Mouse (Mus musculus) heart, embryonic 15.5 days (tissue): ENCODE data around the gene Zfp451. TPM values are rescaled to one million over a fixed set of nuclear protein-coding genes. Genes with fewer than 3 reads are reported as not detected.
"Not testable (repeated sequence)": the region's sequence is repeated elsewhere in the genome, so short reads cannot be mapped to it uniquely, and the experiment has no call there.

Source experiments
- ATAC-seq: fragments of 200-750 bp; cut with Nextera tagmentation; replicated peaks from 2 replicates; pipeline ENCODE4 v1.8.0; 2017; ENCODE audit warnings: low read depth, moderate TSS enrichment; ENCODE audit not compliant: insufficient number of reproducible peaks, insufficient read depth, low FRiP score
- H3K27ac ChIP-seq: fragments of 300-500 bp; sonication (generic); 2 replicates; pipeline ENCODE4 v1.5.1; 2015; ENCODE audit warnings: mild to moderate bottlenecking, inconsistent platforms
- H3K27me3 ChIP-seq: fragments of 300-500 bp; sonication (generic); 2 replicates; pipeline ENCODE4 v1.6.1; 2015; ENCODE audit warnings: inconsistent platforms
- H3K36me3 ChIP-seq: fragments of 300-500 bp; sonication (generic); 2 replicates; pipeline ENCODE4 v1.6.1; 2015; ENCODE audit warnings: mild to moderate bottlenecking, inconsistent platforms
- H3K4me1 ChIP-seq: fragments of 300-500 bp; sonication (generic); replicated peaks from 2 replicates; pipeline ENCODE4 v1.6.1; 2015; ENCODE audit warnings: inconsistent platforms
- H3K4me2 ChIP-seq: fragments of 300-500 bp; sonication (generic); 2 replicates; pipeline ENCODE4 v1.6.1; 2015; ENCODE audit warnings: inconsistent platforms, mild to moderate bottlenecking, moderate library complexity
- H3K4me3 ChIP-seq: fragments of 300-500 bp; sonication (generic); 2 replicates; pipeline ENCODE4 v1.5.1; 2015; ENCODE audit warnings: mild to moderate bottlenecking, inconsistent platforms
- H3K9ac ChIP-seq: fragments of 300-500 bp; sonication (generic); 2 replicates; pipeline ENCODE4 v1.6.1; 2015; ENCODE audit warnings: mild to moderate bottlenecking, inconsistent platforms
- H3K9me3 ChIP-seq: fragments of 300-500 bp; sonication (generic); replicated peaks from 2 replicates; pipeline ENCODE4 v1.6.1; 2016; ENCODE audit warnings: inconsistent platforms
- WGBS: fragments of 180-500 bp; shearing (Covaris S2); methylation state at CpG from one replicate; pipeline ENCODE4 v1.1.7; 2015; ENCODE audit warnings: mixed read lengths; 5-methylcytosine and 5-hydroxymethylcytosine counted together
- polyA plus RNA-seq: library from polyadenylated mRNA; unstranded; fragments of >200 nt; fragmentation: Nextera tagmentation; extraction: Ambion mirVana; gene quantifications from 2 replicates; pipeline ENCODE4 v1.2.1, GENCODE M21; 2015

Gene Zfp451
- polyA plus RNA-seq, 1 experiment from 2014 or later: 11.8 TPM

DNA sequence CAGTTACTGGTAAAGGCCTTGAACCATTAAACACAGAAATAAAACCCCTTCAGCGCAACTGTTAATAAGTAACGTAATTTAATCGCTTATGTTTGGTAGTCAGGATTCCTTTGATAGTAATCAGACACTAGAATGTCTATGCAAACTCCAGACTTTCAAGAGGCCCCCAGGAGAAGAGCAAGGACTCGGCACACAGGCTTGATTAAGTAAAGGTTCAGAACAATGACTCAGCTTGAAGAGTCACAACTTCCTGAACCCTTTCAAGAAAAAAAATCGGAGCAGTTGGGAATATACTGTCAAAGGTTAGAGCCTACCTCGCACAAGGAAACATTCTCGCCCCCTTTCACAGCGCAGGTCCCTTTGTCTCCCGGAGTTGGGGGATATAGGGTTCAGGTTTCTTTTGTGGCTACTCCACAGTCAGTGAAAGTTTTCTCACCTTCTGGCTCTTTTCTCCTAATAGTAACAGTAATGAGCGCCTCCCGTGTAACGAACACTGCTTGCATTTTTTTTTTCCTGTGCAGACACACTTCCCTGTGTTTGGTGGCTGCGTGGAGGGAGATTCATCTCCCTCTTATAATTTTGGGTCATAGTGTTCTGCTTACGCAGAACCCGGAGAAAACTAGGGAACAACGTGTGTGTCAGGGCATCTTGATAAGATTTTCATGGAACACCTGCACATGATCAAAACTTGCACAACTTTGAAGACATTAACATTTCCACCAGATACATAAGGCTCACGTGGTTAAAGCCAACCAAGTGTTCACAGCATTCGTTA lies 58.0 kb downstream of the Zfp451 start:
- Histone ChIP-seq H3K4me3 (peak overlapping the region; percentile 95), H3K9me3 (no peaks in the 10 kb centered on the region), H3K9ac (peak overlapping the region; percentile 92), H3K27ac (peak overlapping the region; percentile 86), H3K36me3 (peaks cover 10% of the 10 kb centered on the region; the same call in 1 of the 2 replicates), H3K27me3 (no peaks in the 10 kb centered on the region), H3K4me2 (peak overlapping the region; percentile 92), H3K4me1 (peaks cover 19% of the 10 kb centered on the region)
- WGBS: 18% methylated on average over 18 of the region's 18 CpGs
- ATAC-seq: no peak

DNA sequence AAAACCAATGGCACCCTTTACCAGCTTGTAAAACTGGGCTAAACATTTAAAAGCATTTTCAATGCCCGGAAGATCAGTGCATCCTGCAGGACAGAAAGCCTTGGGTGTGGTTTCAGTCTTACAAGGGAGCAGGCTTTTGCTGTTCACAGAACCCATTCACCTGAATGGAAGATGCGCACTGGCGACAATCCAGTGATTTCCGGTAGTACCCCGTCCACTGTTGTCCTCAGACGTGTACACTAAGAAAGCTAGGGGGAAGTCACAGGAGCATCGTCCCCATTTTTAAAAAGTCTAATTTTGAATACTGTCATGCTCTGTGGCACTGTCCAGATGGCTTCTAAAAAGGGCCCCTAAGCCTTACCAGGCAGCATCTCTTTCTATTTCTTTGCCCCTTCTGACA lies 58.6 kb downstream of the Zfp451 start:
- H3K4me2 ChIP-seq: peak overlapping the region; percentile 92
- H3K4me1 ChIP-seq: peaks cover 24% of the 10 kb centered on the region
- H3K36me3 ChIP-seq: peaks cover 7% of the 10 kb centered on the region; the same call in 1 of the 2 replicates
- H3K9me3 ChIP-seq: no peaks in the 10 kb centered on the region
- H3K9ac ChIP-seq: no peak overlapping the region
- H3K27me3 ChIP-seq: no peaks in the 10 kb centered on the region
- H3K4me3 ChIP-seq: no peak overlapping the region
- WGBS: 68% methylated on average over 7 of the region's 7 CpGs
- no peak for ATAC-seq
- H3K27ac ChIP-seq: no peak overlapping the region

DNA sequence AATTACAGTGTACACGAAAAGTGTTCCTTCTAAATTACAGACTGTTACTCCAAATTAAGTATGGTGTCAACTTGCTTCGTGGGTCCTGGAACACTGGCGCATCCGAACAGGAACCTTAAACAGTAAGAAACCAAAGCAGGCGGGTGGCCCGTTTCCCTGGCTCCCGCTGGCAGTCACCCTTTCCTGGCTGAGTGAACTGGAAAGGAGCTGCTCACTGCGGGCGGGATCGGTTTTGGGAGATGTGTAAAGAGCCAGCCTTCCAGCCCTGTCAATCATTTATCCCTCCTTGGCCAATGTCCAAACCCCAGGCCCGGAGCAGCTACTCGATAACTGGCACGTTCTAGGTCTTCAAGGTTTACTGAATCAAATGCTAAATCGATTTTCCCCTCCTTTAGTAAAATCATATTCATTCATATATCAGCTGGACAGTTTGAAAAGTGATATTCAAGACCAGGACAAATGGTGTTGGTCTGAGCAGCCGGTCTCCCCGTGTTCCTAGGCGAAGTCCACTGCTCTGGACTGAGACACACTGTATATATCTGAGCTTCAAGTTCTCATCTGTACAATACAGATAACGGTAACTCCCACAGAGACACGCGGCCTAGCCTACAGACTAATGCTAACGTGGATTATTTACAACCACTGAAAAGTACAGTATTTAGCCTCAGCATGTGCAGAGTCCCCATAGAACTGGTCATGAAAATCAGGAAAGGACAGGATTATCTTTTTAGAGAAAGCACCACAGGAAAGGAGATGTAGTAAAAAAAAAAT lies 59.2 kb downstream of the Zfp451 start:
- H3K9ac ChIP-seq: no peak overlapping the region
- no peak for ATAC-seq
- no peaks in the 10 kb centered on the region for H3K27me3 ChIP-seq
- H3K36me3 ChIP-seq: 0 out of 2 replicates have a peak, but pooled peaks cover under 1% of the 10 kb centered on the region
- WGBS: 67% methylated on average over 21 of the region's 21 CpGs
- no peaks in the 10 kb centered on the region for H3K9me3 ChIP-seq
- H3K4me2 ChIP-seq: peak overlapping the region; percentile 21; the same call in 1 of the 2 replicates
- no peak overlapping the region for H3K4me3 ChIP-seq
- H3K27ac ChIP-seq: no peak overlapping the region
- peaks cover 24% of the 10 kb centered on the region for H3K4me1 ChIP-seq

DNA sequence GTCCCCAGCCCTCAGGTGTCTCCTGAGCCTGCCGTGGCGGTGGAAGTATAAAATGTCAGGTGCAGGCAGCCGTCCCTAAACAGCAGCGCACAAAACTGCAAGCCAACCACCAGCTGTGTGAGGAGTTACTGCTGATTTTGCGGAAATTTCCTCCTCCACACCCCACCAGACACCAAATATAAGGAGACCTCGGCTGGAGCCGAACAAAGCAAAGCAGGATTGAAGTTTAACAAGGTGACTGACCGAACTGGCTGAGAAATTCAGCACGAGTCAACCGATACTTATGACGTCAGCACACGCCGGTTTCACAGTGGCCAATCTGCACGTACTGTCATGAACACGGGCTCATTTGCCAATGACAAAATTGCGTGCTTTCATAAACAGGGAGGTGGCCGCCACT lies 60.3 kb downstream of the Zfp451 start:
- Histone ChIP-seq H3K4me1 (peaks cover 24% of the 10 kb centered on the region), H3K36me3 (no peaks in the 10 kb centered on the region), H3K27ac (no peak overlapping the region), H3K4me2 (no peak overlapping the region), H3K9me3 (no peaks in the 10 kb centered on the region), H3K27me3 (no peaks in the 10 kb centered on the region), H3K9ac (no peak overlapping the region), H3K4me3 (no peak overlapping the region)
- no peak for ATAC-seq
- WGBS: 90% methylated on average over 17 of the region's 17 CpGs

DNA sequence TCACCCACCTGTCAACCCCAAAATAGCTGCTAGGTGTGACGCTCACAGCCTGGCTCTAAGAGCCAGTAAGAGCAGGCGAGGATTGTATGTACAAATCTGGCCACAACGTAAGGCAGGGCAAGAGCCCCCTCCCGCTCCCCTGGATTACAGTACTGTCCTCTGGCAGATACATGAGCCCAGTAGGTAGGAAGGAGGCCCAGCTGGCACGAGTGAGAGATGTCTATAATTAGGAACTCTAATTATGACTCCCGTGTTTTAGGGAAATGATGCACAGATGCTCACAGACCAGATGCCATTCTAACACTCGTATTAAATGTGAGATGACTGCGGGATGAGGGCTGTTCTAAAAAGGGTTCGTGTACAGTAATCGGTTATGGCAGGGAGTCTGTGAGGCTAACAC lies 63.1 kb downstream of the Zfp451 start:
- ATAC-seq: peak; percentile 65
- H3K9me3 ChIP-seq: no peaks in the 10 kb centered on the region
- H3K36me3 ChIP-seq: peaks cover 8% of the 10 kb centered on the region; the same call in 1 of the 2 replicates
- H3K4me3 ChIP-seq: no peak overlapping the region
- no peaks in the 10 kb centered on the region for H3K27me3 ChIP-seq
- peak overlapping the region; percentile 8; the same call in 1 of the 2 replicates for H3K4me2 ChIP-seq
- peaks cover 20% of the 10 kb centered on the region for H3K4me1 ChIP-seq
- 58% methylated on average over 10 of the region's 10 CpGs for WGBS
- H3K27ac ChIP-seq: peak overlapping the region; percentile 61
- no peak overlapping the region for H3K9ac ChIP-seq

DNA sequence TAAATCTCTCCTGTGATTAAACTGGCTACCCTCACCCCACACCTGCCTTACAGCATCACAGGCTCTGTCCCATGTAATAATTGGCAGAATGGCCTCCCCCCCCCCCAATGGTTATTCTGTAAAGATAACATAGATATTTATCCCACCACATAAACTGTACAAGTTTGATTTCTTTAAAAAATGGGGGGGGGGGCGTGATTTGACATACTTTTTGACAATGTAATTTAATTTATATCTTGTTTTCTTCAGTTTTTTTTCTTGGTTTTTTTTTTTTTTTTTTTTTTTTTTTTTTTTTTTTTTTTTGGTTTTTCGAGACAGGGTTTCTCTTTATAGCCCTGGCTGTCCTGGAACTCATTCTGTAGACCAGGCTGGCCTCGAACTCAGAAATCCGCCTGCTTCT lies 64.7 kb downstream of the Zfp451 start:
- peaks cover 17% of the 10 kb centered on the region; the same call in 1 of the 2 replicates for H3K36me3 ChIP-seq
- not testable (repeated sequence) for H3K9me3 ChIP-seq, H3K27ac ChIP-seq, H3K4me3 ChIP-seq, H3K27me3 ChIP-seq, H3K4me2 ChIP-seq, H3K9ac ChIP-seq, ATAC-seq
- peaks cover 11% of the 10 kb centered on the region; the same call in 1 of the 2 replicates for H3K4me1 ChIP-seq
- 92% methylated on average over 4 of the region's 4 CpGs for WGBS

DNA sequence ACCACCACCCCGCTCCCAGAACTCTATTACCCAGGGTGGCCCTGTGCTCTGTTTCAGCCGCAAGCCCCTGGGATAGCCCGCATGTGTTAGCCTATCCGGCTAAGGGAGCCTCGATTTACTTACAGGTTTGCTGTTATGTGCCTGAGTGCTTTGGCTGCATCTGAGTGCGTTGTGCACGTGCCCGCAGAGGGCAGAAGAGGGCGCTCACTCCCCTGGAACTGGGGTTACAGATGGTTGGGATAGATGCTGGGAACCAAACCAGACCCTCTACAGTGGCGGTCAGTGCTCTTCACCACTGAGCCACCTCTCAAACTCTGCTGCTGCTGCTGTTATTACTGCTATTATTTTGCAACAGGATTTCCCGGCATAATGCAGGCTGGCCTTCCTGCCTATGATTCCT lies 65.3 kb downstream of the Zfp451 start:
- H3K4me3 ChIP-seq: no peak overlapping the region
- H3K4me2 ChIP-seq: no peak overlapping the region
- H3K9me3 ChIP-seq: no peaks in the 10 kb centered on the region
- no peaks in the 10 kb centered on the region for H3K27me3 ChIP-seq
- H3K9ac ChIP-seq: no peak overlapping the region
- H3K36me3 ChIP-seq: peaks cover 17% of the 10 kb centered on the region; the same call in 1 of the 2 replicates
- no peak overlapping the region for H3K27ac ChIP-seq
- 95% methylated on average over 11 of the region's 11 CpGs for WGBS
- peaks cover 11% of the 10 kb centered on the region; the same call in 1 of the 2 replicates for H3K4me1 ChIP-seq
- no peak for ATAC-seq

DNA sequence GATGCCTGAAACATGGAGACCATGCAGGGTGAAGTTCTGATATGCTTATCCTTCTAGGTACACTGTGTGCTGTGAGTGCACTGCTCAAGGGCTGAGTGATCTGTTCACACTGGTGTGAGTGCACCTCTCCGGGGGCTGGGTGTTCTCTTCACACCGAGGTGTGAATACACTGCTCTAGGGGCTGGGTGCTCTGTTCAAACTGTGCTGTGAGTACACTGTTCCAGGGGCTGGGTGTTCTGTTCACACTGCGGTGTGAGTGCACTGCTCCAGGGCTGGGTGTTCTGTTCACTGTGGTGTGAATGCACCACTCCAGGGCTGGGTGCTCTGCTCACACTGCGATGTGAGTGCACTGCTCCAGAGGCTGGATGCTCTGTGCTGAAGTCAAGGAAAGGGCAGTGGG lies 68.5 kb downstream of the Zfp451 start:
- Histone ChIP-seq H3K4me3 (no peak overlapping the region), H3K4me1 (0 out of 2 replicates have a peak, but pooled peaks cover 6% of the 10 kb centered on the region), H3K27me3 (no peaks in the 10 kb centered on the region), H3K27ac (no peak overlapping the region), H3K9ac (no peak overlapping the region), H3K9me3 (no peaks in the 10 kb centered on the region), H3K36me3 (peaks cover 22% of the 10 kb centered on the region; the same call in 1 of the 2 replicates), H3K4me2 (no peak overlapping the region)
- no peak for ATAC-seq
- WGBS: 93% methylated on average over 4 of the region's 4 CpGs

DNA sequence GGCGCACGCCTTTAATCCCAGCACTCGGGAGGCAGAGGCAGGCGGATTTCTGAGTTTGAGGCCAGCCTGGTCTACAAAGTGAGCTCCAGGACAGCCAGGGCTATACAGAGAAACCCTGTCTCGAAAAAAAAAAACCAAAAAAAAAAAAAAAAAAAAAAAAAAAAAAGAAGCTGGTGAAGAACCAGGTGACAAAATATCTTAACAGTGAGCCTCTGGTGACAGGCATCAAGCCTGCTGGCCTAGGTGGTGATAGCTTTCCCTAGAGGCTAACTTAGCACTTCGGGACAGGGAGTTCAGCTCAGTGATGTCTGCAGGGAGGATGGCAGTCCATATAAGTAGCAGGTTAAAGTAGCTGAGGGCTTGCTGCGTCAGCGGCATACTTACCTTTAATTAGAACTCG lies 69.6 kb downstream of the Zfp451 start:
- H3K36me3 ChIP-seq: peaks cover 27% of the 10 kb centered on the region; the same call in 1 of the 2 replicates
- H3K4me2 ChIP-seq, ATAC-seq, H3K27me3 ChIP-seq, H3K27ac ChIP-seq, H3K9ac ChIP-seq, H3K4me3 ChIP-seq, H3K9me3 ChIP-seq, H3K4me1 ChIP-seq: not testable (repeated sequence)
- 87% methylated on average over 9 of the region's 9 CpGs for WGBS

DNA sequence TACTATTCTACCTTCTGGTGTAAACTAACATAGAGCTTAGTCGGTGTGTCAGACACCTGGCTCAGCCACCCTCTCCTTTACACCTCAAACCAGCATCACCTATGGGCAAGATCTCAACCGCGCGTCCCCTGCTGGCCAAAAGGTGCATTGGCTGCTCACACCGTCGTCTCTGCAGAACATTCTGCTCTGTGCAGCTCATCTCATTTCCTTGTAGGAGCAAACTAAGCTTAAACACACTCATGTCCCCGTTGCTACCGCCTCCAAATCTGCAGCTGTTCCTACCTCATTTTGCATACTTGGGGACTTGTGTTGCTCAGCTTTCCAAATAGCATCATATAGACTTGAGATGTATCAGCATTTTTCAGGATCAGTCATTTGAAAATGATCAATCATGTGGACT lies 71.5 kb downstream of the Zfp451 start:
- Histone ChIP-seq H3K9me3 (no peaks in the 10 kb centered on the region), H3K9ac (no peak overlapping the region), H3K4me1 (0 out of 2 replicates have a peak, but pooled peaks cover 6% of the 10 kb centered on the region), H3K4me3 (no peak overlapping the region), H3K4me2 (no peak overlapping the region), H3K27me3 (no peaks in the 10 kb centered on the region), H3K36me3 (peaks cover 31% of the 10 kb centered on the region; the same call in 1 of the 2 replicates), H3K27ac (no peak overlapping the region)
- ATAC-seq: no peak
- 20% methylated on average over 8 of the region's 8 CpGs for WGBS

DNA sequence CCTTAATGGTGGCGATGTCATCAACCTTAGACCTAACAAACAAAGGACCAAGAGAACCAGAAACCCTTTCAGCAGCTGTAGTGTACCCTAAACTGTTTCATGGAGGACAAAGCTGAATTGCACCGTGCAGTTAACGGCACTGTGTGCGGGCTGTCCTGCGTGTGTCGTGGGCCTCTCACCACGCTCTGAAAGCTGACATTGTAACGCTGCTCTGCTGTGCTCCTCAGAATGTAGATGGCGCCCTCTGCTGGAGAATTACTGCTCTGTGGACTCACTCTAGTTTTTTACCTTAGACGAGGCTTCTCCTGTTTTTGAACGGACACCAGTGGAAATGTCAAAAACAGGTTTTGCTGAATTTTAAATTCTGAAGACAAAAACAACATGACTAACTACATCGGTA lies 75.1 kb downstream of the Zfp451 start:
- H3K9me3 ChIP-seq: no peaks in the 10 kb centered on the region
- H3K27me3 ChIP-seq: no peaks in the 10 kb centered on the region
- no peak overlapping the region for H3K4me2 ChIP-seq
- H3K4me3 ChIP-seq: no peak overlapping the region
- no peaks in the 10 kb centered on the region for H3K4me1 ChIP-seq
- ATAC-seq: no peak
- WGBS: 26% methylated on average over 12 of the region's 12 CpGs
- H3K36me3 ChIP-seq: peaks cover 25% of the 10 kb centered on the region
- H3K9ac ChIP-seq: no peak overlapping the region
- no peak overlapping the region for H3K27ac ChIP-seq
